Mouse (Mus musculus): ENCODE results near the gene Lmo2. TPM values are rescaled to one million over a fixed set of nuclear protein-coding genes. Genes with fewer than 3 reads are reported as not detected.

The Lmo2 gene
- polyA plus RNA-seq, 1 experiment: 585 TPM

DNA sequence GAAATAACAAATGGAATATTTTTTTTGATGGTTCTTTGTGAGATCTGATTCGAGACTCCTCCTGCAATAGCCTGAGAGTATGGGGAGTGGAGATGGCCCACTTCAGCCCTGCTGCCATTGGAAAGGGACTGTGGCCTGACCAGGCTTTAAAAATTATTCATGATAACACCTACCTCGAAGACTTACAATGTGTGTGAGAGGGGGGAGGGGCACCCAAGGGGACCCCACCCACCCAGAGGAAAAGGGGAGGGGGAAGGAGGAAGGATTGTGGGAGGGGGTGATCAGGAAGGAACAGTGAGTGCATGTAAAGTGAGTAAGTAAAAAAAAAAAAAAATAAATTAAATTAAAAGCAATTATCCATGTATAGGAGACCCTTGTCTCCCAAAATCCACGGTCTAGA, 848 bp downstream of the Lmo2 start:
- peaks cover 19% of the 10 kb centered on the region for H3K36me3 ChIP-seq (replicated peaks; ENCODE audit: low read length)
- no peaks in the 10 kb centered on the region for H3K9me3 ChIP-seq
- no peak for TF ChIP-seq FLI1 (IDR thresholded peaks at IDR 0.05; ENCODE audit: low read length)
- no peak for TF ChIP-seq GATA1 (IDR thresholded peaks at IDR 0.05; ENCODE audit: borderline replicate concordance, low read length)
- peak overlapping the region; percentile 90 for H3K4me3 ChIP-seq (replicated peaks)
- peaks cover 99% of the 10 kb centered on the region for H3K4me1 ChIP-seq
- no peaks in the 10 kb centered on the region for H3K27me3 ChIP-seq (replicated peaks)

- Histone ChIP-seq H3K36me3 (replicated peaks; ENCODE audit: low read length) (peaks cover 19% of the 10 kb centered on the region), H3K9me3 (no peaks in the 10 kb centered on the region), H3K4me3 (replicated peaks) (peak overlapping the region; percentile 90), H3K27me3 (replicated peaks) (no peaks in the 10 kb centered on the region), H3K4me1 (peaks cover 95% of the 10 kb centered on the region)
- TF ChIP-seq FLI1 (IDR thresholded peaks at IDR 0.05; ENCODE audit: low read length) (no peak), GATA1 (IDR thresholded peaks at IDR 0.05; ENCODE audit: borderline replicate concordance, low read length) (no peak)
Observed at GRCm38 (mm10) chr2:103959066-103959465, 1.3 kb downstream of the Lmo2 start.

DNA sequence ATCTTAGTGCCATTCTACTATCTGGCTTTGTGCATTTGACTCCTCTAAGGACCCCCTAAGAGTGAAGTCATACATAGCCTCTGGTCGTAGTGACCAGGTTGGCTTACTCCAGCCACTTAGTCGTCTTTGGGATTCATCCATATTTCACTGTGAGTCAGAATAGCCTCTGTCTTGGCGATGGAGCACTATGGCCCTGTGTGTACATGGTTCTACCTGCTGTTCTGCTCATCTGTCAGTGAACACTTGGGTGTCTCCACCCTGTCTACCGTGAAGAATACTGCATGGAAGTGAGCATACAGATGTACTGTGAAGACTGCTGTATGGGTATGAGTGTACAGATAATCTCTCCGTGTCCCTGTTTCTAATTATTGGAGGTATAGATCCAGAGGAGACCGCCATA, 1.8 kb downstream of the Lmo2 start:
- no peaks in the 10 kb centered on the region for H3K9me3 ChIP-seq
- H3K36me3 ChIP-seq (replicated peaks; ENCODE audit: low read length): peaks cover 22% of the 10 kb centered on the region
- no peaks in the 10 kb centered on the region for H3K27me3 ChIP-seq (replicated peaks)
- TF ChIP-seq GATA1 (IDR thresholded peaks at IDR 0.05; ENCODE audit: borderline replicate concordance, low read length): no peak
- TF ChIP-seq FLI1 (IDR thresholded peaks at IDR 0.05; ENCODE audit: low read length): no peak
- H3K4me3 ChIP-seq (replicated peaks): peak overlapping the region; percentile 90
- peaks cover 94% of the 10 kb centered on the region for H3K4me1 ChIP-seq

DNA sequence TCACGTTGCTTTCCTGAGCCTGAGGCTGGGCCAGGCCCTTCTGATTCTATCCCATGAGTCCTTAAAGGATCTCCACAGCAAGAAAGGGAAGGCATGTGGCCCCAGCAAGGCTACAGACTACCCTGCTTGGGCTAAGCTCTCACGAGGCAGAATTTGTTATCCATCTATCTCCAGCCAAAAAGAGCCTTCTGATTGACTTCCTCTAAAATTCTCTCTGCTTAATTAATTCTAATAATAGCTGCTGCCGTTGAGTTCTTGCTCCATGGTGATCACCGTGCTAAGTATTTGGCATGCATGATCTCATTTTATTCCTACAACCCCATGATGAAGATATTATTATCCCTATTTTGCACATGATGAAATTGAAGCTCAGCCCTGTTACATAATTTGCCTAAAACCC, 4.6 kb downstream of the Lmo2 start:
- H3K4me1 ChIP-seq: peaks cover 94% of the 10 kb centered on the region
- no peaks in the 10 kb centered on the region for H3K27me3 ChIP-seq (replicated peaks)
- peaks cover 47% of the 10 kb centered on the region for H3K36me3 ChIP-seq (replicated peaks; ENCODE audit: low read length)
- TF ChIP-seq GATA1 (IDR thresholded peaks at IDR 0.05; ENCODE audit: borderline replicate concordance, low read length): no peak
- TF ChIP-seq FLI1 (IDR thresholded peaks at IDR 0.05; ENCODE audit: low read length): no peak
- H3K9me3 ChIP-seq: no peaks in the 10 kb centered on the region
- H3K4me3 ChIP-seq (replicated peaks): peak overlapping the region; percentile 78

DNA sequence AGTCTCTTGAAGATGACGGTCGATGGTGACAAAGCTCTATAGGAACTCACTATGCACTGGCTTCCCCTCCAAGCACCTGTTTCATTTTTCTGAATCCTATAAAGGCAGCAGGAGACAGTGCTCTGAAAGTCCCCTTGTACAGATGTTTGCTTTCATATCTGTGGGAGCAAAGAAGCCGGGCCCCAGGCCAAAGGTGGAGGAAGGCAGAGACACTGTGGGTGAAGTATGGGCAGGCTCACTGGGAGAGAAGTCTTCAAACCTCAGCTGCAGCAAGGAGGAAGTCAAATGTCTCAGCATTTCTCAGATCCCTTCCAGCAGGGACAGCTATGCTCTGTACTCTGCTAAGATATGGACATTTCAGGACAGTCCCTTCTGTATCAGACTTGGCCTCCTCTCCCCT, 7.6 kb downstream of the Lmo2 start:
- no peak for TF ChIP-seq FLI1 (IDR thresholded peaks at IDR 0.05; ENCODE audit: low read length)
- TF ChIP-seq GATA1 (IDR thresholded peaks at IDR 0.05; ENCODE audit: borderline replicate concordance, low read length): no peak
- Histone ChIP-seq H3K9me3 (no peaks in the 10 kb centered on the region), H3K4me3 (replicated peaks) (peak overlapping the region; percentile 85), H3K27me3 (replicated peaks) (no peaks in the 10 kb centered on the region), H3K4me1 (peaks cover 77% of the 10 kb centered on the region), H3K36me3 (replicated peaks; ENCODE audit: low read length) (peaks cover 47% of the 10 kb centered on the region)

GRCm38 (mm10) chr2:103968186-103968585, 10.4 kb downstream of the Lmo2 start:
- Histone ChIP-seq H3K4me3 (replicated peaks) (peak overlapping the region; percentile 96), H3K9me3 (no peaks in the 10 kb centered on the region), H3K27me3 (replicated peaks) (no peaks in the 10 kb centered on the region), H3K4me1 (peaks cover 71% of the 10 kb centered on the region), H3K36me3 (replicated peaks; ENCODE audit: low read length) (peaks cover 51% of the 10 kb centered on the region)
- TF ChIP-seq GATA1 (IDR thresholded peaks at IDR 0.05; ENCODE audit: borderline replicate concordance, low read length) (no peak), FLI1 (IDR thresholded peaks at IDR 0.05; ENCODE audit: low read length) (no peak)

- Histone ChIP-seq H3K4me1 (peaks cover 75% of the 10 kb centered on the region), H3K9me3 (no peaks in the 10 kb centered on the region), H3K4me3 (replicated peaks) (peak overlapping the region; percentile 96), H3K27me3 (replicated peaks) (no peaks in the 10 kb centered on the region), H3K36me3 (replicated peaks; ENCODE audit: low read length) (peaks cover 56% of the 10 kb centered on the region)
- TF ChIP-seq GATA1 (IDR thresholded peaks at IDR 0.05; ENCODE audit: borderline replicate concordance, low read length): no peak
- no peak for TF ChIP-seq FLI1 (IDR thresholded peaks at IDR 0.05; ENCODE audit: low read length)
Observed at GRCm38 (mm10) chr2:103968919-103969436, 11.2 kb downstream of the Lmo2 start.

GRCm38 (mm10) chr2:103969437-103970040, 11.8 kb downstream of the Lmo2 start:
- H3K4me1 ChIP-seq: peaks cover 76% of the 10 kb centered on the region
- TF ChIP-seq FLI1 (IDR thresholded peaks at IDR 0.05; ENCODE audit: low read length) (no peak), GATA1 (IDR thresholded peaks at IDR 0.05; ENCODE audit: borderline replicate concordance, low read length) (no peak)
- H3K27me3 ChIP-seq (replicated peaks): no peaks in the 10 kb centered on the region
- peak overlapping the region; percentile 96 for H3K4me3 ChIP-seq (replicated peaks)
- H3K36me3 ChIP-seq (replicated peaks; ENCODE audit: low read length): peaks cover 58% of the 10 kb centered on the region
- H3K9me3 ChIP-seq: no peaks in the 10 kb centered on the region

GRCm38 (mm10) chr2:103970041-103970790, 12.4 kb downstream of the Lmo2 start:
- Histone ChIP-seq H3K36me3 (replicated peaks; ENCODE audit: low read length) (peaks cover 59% of the 10 kb centered on the region), H3K4me1 (peaks cover 76% of the 10 kb centered on the region), H3K9me3 (no peaks in the 10 kb centered on the region), H3K4me3 (replicated peaks) (peak overlapping the region; percentile 96), H3K27me3 (replicated peaks) (no peaks in the 10 kb centered on the region)
- no peak for TF ChIP-seq FLI1 (IDR thresholded peaks at IDR 0.05; ENCODE audit: low read length)
- no peak for TF ChIP-seq GATA1 (IDR thresholded peaks at IDR 0.05; ENCODE audit: borderline replicate concordance, low read length)
